Mouse (Mus musculus): ENCODE data around the gene Rin2. TPM values are rescaled to one million over a fixed set of nuclear protein-coding genes. Genes with fewer than 3 reads are reported as not detected.
A peak's percentile ranks its signal among the peaks of the same experiment; 100 is the strongest.

Rin2 gene
- polyA plus RNA-seq (2015; fragmentation: Nextera tagmentation; extraction: Ambion mirVana), result 2.0 and 2.8 TPM in 2 replicates

DNA sequence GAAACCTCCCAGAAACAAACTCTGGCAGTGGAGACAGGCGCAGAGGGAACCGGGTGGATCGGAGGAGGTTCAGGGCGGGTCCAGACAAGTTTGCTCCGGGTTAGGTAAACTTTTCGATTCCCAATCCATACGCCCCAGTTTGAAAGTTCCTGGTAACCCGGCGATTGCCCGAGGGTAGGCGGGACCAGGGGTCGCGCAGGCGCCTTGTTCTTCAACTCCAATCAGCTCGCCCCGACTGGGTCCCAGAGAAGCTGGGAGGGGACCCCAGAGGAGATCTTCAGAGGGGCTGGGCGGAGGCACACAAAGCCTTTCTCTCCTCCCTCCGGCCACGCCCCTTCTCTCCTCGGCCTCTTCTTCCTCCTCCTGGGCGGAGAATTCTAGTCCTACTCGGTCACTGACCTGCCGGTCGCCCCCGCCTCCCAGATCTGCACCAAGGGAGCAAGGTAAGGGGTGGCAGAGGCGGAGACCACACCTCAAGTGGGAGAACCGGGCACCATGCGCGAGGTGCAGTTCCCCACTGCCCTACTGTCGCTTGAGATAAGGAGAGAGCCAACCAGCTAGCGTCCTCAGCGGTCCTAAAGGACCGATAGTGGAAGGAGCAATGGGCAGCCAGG is at the start of gene Rin2:
Gene Rin2, plus strand, starts transcription at position 74 of the 614 bp plus-strand sequence.
- Histone ChIP-seq H3K9me3 (replicated peaks) (no peaks in the 10 kb centered on the region), H3K4me1 (replicated peaks) (peaks cover 16% of the 10 kb centered on the region), H3K27me3 (peaks cover 17% of the 10 kb centered on the region), H3K27ac (replicated peaks) (0 out of 2 replicates have a peak within 1 kb of the TSS, but pooled peaks have one; percentile 2), H3K4me2 (peak within 1 kb of the TSS; percentile 75), H3K36me3 (replicated peaks) (no peaks in the 10 kb centered on the region), H3K4me3 (replicated peaks) (peak within 1 kb of the TSS; percentile 59), H3K9ac (no peak within 1 kb of the TSS)
- ATAC-seq (ENCODE audit: insufficient read depth), result peak; percentile 55
- WGBS (ENCODE audit: insufficient replicate concordance), result under 1% methylated on average over 33 of the region's 33 CpGs

DNA sequence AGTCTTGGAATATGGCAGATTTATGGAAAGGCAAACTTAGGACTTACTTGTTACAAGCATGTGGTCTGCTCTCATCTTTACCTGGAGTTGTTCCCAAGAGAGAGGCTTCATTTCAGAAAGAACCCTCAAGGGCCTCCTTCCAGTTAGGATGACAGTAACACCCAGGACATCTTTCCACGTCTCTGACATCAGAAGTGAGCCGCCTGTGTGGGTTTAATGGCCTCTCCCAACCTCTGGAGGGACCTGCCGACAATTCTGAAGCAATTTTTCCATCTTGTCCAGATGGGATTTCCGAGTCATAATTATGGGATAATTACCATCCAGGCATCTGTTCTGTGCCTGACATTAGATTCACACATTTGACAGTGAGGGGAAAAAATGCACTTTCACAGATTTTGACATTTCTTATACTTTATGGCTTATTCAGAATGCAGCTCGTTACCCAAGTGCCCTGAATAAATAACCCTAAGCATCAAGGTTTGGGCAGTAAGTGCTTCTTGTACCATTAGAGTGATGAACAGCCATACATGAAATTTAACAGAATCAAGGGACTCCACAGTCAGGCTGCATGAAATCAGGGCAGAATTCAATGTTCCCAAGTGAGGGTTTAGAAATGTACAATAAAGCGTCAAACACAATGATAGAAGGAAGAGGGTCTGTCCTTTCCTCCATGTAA is 43.8 kb upstream of the Rin2 start:
- no peaks in the 10 kb centered on the region for H3K36me3 ChIP-seq (replicated peaks)
- no peaks in the 10 kb centered on the region for H3K9me3 ChIP-seq (replicated peaks)
- H3K27me3 ChIP-seq, result no peaks in the 10 kb centered on the region
- WGBS (ENCODE audit: insufficient replicate concordance), result 63% methylated on average over 6 of the region's 6 CpGs
- H3K4me2 ChIP-seq, result no peak overlapping the region
- no peak overlapping the region for H3K9ac ChIP-seq
- no peak overlapping the region for H3K27ac ChIP-seq (replicated peaks)
- H3K4me3 ChIP-seq (replicated peaks), result no peak overlapping the region
- ATAC-seq (ENCODE audit: insufficient read depth), result no peak
- H3K4me1 ChIP-seq (replicated peaks), result no peaks in the 10 kb centered on the region

DNA sequence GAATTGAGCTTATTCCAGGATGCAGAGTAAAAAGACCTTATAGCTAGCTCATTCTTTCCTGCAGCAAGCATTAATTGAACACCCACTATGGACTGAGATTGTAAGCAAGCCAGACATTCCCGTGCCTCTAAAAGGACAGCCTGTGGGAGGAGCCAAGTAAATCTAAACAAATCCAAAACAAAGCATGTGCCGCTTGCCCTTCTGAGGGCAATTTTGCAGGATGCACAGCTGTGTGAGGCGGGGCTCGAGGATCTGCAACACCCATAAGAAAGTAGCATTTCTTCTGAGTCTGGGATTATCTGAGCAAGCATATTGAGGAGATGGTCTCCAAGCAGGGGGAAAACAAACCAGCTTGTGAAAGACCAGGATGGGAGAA is 43.2 kb upstream of the Rin2 start:
- H3K4me3 ChIP-seq (replicated peaks), result no peak overlapping the region
- no peaks in the 10 kb centered on the region for H3K27me3 ChIP-seq
- 55% methylated on average over 4 of the region's 4 CpGs for WGBS (ENCODE audit: insufficient replicate concordance)
- H3K9ac ChIP-seq, result no peak overlapping the region
- H3K4me2 ChIP-seq, result no peak overlapping the region
- H3K27ac ChIP-seq (replicated peaks), result no peak overlapping the region
- ATAC-seq (ENCODE audit: insufficient read depth), result no peak
- no peaks in the 10 kb centered on the region for H3K9me3 ChIP-seq (replicated peaks)
- no peaks in the 10 kb centered on the region for H3K4me1 ChIP-seq (replicated peaks)
- no peaks in the 10 kb centered on the region for H3K36me3 ChIP-seq (replicated peaks)

DNA sequence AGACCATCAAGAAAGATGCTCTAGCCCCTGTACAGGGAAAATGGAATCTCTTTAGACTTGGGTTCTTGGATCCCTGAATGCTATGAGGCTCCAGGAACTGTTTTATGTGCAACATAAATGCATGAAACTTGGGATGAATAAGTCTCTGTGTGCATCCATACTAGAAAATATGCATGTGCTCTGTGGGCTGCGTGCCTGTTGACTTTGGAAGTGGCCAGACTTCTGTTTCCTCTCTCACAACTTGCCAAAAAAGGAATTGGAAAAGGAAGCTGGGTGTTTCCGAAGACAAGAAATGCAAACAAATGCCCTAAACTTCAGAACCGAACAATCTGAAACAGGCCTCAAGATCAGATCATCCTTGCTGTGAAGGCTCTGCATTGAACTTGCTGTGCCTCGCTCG is 41.2 kb upstream of the Rin2 start:
- Histone ChIP-seq H3K36me3 (replicated peaks) (no peaks in the 10 kb centered on the region), H3K27ac (replicated peaks) (no peak overlapping the region), H3K9ac (no peak overlapping the region), H3K27me3 (no peaks in the 10 kb centered on the region), H3K4me1 (replicated peaks) (no peaks in the 10 kb centered on the region), H3K4me3 (replicated peaks) (no peak overlapping the region), H3K9me3 (replicated peaks) (no peaks in the 10 kb centered on the region), H3K4me2 (no peak overlapping the region)
- WGBS (ENCODE audit: insufficient replicate concordance), result 54% methylated on average over 5 of the region's 5 CpGs
- ATAC-seq (ENCODE audit: insufficient read depth), result no peak

DNA sequence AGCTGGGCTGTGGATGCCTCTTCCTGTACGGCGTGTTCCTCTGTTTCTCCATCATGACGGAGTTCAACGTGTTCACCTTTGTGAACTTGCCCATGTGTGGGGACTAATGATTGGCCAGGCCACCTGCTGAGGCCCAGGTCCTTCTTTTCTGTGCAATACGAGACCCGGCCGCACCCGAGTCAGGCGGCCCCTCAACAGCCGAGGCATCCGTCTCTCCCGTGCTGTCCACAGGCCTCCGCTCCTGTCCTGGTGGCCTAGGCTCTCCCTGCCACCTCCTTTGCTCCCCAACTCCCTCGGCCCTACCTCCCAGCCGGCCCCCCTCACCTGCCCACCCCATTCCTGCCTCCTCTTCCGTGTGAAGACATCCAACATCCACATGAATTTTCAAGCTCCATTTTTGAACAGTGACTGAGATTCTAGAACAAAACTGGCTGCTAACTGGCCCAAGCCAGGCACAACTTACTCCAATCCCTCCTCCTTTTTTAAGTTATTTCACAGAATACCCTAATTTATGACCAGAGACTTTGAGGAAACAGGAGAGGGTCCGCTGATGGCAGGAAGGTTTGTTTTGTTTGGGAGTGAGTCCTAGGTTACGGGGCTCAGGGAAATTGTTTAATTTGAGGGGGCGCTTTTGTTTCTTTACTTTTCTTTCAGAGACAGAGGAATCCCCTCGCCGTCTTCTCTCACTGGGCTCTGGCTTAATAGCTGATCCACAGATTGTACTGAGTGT is 34.6 kb upstream of the Rin2 start:
- Histone ChIP-seq H3K27ac (replicated peaks) (no peak overlapping the region), H3K4me3 (replicated peaks) (no peak overlapping the region), H3K9ac (no peak overlapping the region), H3K4me2 (no peak overlapping the region), H3K27me3 (no peaks in the 10 kb centered on the region), H3K9me3 (replicated peaks) (no peaks in the 10 kb centered on the region), H3K4me1 (replicated peaks) (no peaks in the 10 kb centered on the region), H3K36me3 (replicated peaks) (no peaks in the 10 kb centered on the region)
- ATAC-seq (ENCODE audit: insufficient read depth), result no peak
- 70% methylated on average over 21 of the region's 21 CpGs for WGBS (ENCODE audit: insufficient replicate concordance)

DNA sequence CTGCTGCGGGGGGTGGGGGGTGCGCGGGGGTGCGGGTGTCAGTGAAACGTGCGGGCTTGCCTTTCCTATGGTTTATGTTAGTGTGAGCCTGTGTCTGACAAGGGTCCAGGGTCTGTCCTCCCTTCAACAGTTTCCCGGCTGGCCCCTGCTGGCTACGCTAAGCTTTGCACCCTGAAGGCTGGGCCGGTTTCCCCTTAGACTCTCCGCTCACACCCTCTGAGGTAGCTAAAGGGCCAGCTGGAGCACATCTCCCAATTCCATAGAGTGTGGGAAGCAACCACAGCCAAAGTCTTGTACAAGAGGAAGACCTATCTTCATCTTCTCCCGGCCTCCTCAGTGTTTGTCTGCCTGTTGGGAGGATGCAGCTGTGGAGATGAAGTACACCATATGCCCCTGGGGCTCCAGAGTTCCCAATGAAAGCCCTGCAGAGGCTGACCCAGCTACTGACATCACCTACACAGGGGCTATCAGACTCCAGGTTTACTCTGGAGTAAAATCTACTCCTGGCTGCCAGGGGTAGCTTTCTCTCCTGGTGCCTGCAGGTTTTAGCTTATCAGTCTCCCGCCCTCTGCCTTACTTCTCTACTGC is 19.5 kb upstream of the Rin2 start:
- H3K4me1 ChIP-seq (replicated peaks), result no peaks in the 10 kb centered on the region
- no peak overlapping the region for H3K27ac ChIP-seq (replicated peaks)
- WGBS (ENCODE audit: insufficient replicate concordance), result 31% methylated on average over 12 of the region's 12 CpGs
- no peak for ATAC-seq (ENCODE audit: insufficient read depth)
- no peaks in the 10 kb centered on the region for H3K9me3 ChIP-seq (replicated peaks)
- no peaks in the 10 kb centered on the region for H3K27me3 ChIP-seq
- no peak overlapping the region for H3K9ac ChIP-seq
- no peak overlapping the region for H3K4me3 ChIP-seq (replicated peaks)
- H3K36me3 ChIP-seq (replicated peaks), result no peaks in the 10 kb centered on the region
- no peak overlapping the region for H3K4me2 ChIP-seq

DNA sequence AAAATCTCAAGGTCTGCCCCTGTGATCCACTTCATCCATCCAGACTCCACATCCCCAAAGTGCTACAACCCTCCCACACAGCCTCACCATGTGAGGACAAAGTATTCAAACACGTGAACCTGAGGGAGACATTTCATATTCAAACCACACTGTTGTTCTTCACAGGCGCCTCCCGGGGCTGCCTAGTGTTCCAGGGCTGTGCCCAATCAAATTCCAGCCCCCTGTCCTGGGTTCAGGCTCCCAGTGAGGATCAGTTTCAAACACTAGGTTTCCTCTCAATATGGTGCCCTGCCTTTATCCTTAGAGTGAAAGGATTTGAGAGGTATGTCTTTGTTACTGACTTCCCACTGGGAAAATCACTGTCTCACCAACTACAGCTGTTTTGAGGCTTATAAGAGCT is 18.9 kb upstream of the Rin2 start:
- Histone ChIP-seq H3K9ac (no peak overlapping the region), H3K27ac (replicated peaks) (no peak overlapping the region), H3K27me3 (no peaks in the 10 kb centered on the region), H3K9me3 (replicated peaks) (no peaks in the 10 kb centered on the region), H3K36me3 (replicated peaks) (no peaks in the 10 kb centered on the region), H3K4me2 (no peak overlapping the region), H3K4me1 (replicated peaks) (no peaks in the 10 kb centered on the region), H3K4me3 (replicated peaks) (no peak overlapping the region)
- 54% methylated on average over 3 of the region's 3 CpGs for WGBS (ENCODE audit: insufficient replicate concordance)
- ATAC-seq (ENCODE audit: insufficient read depth), result no peak

DNA sequence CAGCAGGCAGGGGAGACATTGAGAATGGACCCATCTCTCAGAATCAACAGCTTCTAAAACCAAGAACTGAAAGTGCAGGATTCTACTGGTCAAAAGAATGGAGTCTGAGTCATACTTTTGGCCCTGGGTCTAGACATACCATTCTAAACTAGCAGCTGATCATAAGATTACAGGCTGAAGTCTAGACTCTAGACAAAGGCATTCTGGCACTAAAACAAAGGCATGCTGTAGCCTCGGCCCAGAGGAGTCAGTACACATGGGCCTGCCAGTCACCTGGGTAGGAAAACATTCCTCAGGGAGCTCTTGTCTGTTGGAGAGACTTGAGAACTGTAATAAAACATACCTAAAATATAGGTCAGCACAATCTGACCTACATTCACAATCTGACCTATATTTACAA is 18.3 kb upstream of the Rin2 start:
- H3K4me2 ChIP-seq, result no peak overlapping the region
- 26% methylated on average over 1 of the region's 1 CpGs for WGBS (ENCODE audit: insufficient replicate concordance)
- H3K36me3 ChIP-seq (replicated peaks), result no peaks in the 10 kb centered on the region
- H3K4me3 ChIP-seq (replicated peaks), result no peak overlapping the region
- no peaks in the 10 kb centered on the region for H3K9me3 ChIP-seq (replicated peaks)
- no peak for ATAC-seq (ENCODE audit: insufficient read depth)
- H3K9ac ChIP-seq, result no peak overlapping the region
- no peaks in the 10 kb centered on the region for H3K4me1 ChIP-seq (replicated peaks)
- H3K27me3 ChIP-seq, result no peaks in the 10 kb centered on the region
- no peak overlapping the region for H3K27ac ChIP-seq (replicated peaks)

DNA sequence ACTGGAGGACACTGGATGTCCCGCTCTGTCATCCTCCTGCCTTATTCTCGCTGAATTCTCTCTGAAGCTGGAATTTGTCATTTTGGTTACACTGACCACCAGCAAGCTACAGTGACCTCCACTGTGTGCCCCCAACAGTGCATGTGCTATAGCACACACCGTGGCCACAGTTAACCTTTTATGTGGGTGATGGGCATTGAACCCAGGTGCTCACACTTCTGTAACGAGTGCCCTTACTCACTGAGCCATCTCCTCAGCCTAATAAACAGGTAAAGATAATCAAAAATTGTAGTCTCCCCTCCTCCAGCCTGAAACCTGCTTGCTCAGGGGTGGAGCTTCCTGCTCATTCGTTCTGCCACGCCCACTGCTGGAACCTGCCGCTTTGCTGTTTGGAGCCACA is 13.8 kb upstream of the Rin2 start:
- ATAC-seq (ENCODE audit: insufficient read depth), result no peak
- Histone ChIP-seq H3K27me3 (no peaks in the 10 kb centered on the region), H3K4me2 (no peak overlapping the region), H3K4me3 (replicated peaks) (no peak overlapping the region), H3K36me3 (replicated peaks) (no peaks in the 10 kb centered on the region), H3K9ac (no peak overlapping the region), H3K27ac (replicated peaks) (no peak overlapping the region), H3K4me1 (replicated peaks) (no peaks in the 10 kb centered on the region), H3K9me3 (replicated peaks) (no peaks in the 10 kb centered on the region)
- 54% methylated on average over 6 of the region's 7 CpGs for whole genome bisulfite sequencing (ENCODE audit: insufficient replicate concordance)

DNA sequence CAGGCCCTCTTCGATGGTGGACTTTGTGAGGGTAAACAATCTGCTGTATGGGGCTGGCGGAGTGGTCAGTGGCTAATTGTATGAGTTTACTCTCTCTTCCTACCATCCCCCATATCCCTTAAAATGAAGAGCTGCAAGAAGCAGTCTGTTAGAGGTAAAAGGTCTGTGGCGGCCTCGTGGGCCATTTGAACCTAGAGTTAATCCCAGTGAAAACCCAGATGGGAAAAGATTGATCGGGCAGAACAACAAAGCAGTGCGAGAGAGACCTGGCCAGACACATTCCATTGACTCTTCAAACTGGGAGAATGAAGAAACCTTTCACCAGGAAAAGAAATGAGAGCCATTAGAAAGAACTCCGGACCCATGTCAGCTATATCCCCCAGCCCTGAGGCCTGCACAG is 11.1 kb upstream of the Rin2 start:
- H3K4me1 ChIP-seq (replicated peaks), result no peaks in the 10 kb centered on the region
- H3K27ac ChIP-seq (replicated peaks), result no peak overlapping the region
- H3K4me2 ChIP-seq, result no peak overlapping the region
- ATAC-seq (ENCODE audit: insufficient read depth), result no peak
- H3K36me3 ChIP-seq (replicated peaks), result no peaks in the 10 kb centered on the region
- no peak overlapping the region for H3K4me3 ChIP-seq (replicated peaks)
- H3K27me3 ChIP-seq, result no peaks in the 10 kb centered on the region
- H3K9ac ChIP-seq, result no peak overlapping the region
- no peaks in the 10 kb centered on the region for H3K9me3 ChIP-seq (replicated peaks)
- WGBS (ENCODE audit: insufficient replicate concordance), result 61% methylated on average over 7 of the region's 7 CpGs

DNA sequence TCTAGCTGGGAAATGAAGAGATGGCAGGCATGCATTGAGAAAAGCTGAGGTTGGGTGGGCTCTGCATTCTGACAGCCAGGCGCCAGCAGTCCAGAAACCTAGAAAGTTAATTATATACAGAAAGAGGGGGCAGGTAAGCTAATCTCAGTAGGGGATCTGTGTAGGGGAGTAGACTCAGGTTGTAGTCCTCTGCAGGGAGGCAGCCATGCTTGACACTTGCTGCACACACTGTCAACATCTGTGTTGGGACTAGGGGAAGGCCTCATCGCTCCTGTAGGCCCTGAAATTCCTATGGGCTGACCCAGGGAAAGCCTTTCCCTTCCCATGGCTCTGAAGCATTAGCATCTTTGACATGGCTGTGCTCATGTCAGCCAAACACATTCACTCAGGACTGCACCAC is 10.7 kb upstream of the Rin2 start:
- no peaks in the 10 kb centered on the region for H3K27me3 ChIP-seq
- no peak overlapping the region for H3K9ac ChIP-seq
- no peak for ATAC-seq (ENCODE audit: insufficient read depth)
- H3K4me3 ChIP-seq (replicated peaks), result no peak overlapping the region
- no peaks in the 10 kb centered on the region for H3K4me1 ChIP-seq (replicated peaks)
- no peak overlapping the region for H3K27ac ChIP-seq (replicated peaks)
- H3K4me2 ChIP-seq, result no peak overlapping the region
- H3K9me3 ChIP-seq (replicated peaks), result no peaks in the 10 kb centered on the region
- no peaks in the 10 kb centered on the region for H3K36me3 ChIP-seq (replicated peaks)
- 59% methylated on average over 2 of the region's 2 CpGs for WGBS (ENCODE audit: insufficient replicate concordance)
